Mouse (Mus musculus): ENCODE results near the gene Slc16a10.

GRCm38 (mm10) chr10:40135807-40136778 is 6.0 kb downstream of the Slc16a10 start:
- TF ChIP-seq MXI1 (IDR thresholded peaks at IDR 0.05; ENCODE audit: low read depth, low read length) (no peak), JUND (conservative IDR thresholded peaks at IDR 0.05; ENCODE audit: low read depth, low read length) (no peak), NELFE (IDR thresholded peaks at IDR 0.05; ENCODE audit: low read depth, low read length) (no peak), CTCF (conservative IDR thresholded peaks at IDR 0.05 in 1 of 2, IDR thresholded peaks at IDR 0.05 in 1 of 2; ENCODE audit: low read depth in 2 of 2, low read length in 2 of 2) (peak in 1 of 2 experiments; percentile 65; a peak in 2 of 4 replicates), MAX (IDR thresholded peaks at IDR 0.05; ENCODE audit: low read length) (no peak), TBP (conservative IDR thresholded peaks at IDR 0.05; ENCODE audit: low read depth, low read length) (no peak), ZMIZ1 (IDR thresholded peaks at IDR 0.05; ENCODE audit: low read depth, low read length) (no peak), POLR2A (IDR thresholded peaks at IDR 0.05; ENCODE audit: low read depth, low read length) (no peak), MEF2A (IDR thresholded peaks at IDR 0.05; ENCODE audit: borderline replicate concordance, low read depth, low read length) (no peak), ETS1 (conservative IDR thresholded peaks at IDR 0.05; ENCODE audit: low read depth, low read length) (no peak), MAFK (IDR thresholded peaks at IDR 0.05; ENCODE audit: insufficient replicate concordance, low read length) (no peak), ZKSCAN1 (IDR thresholded peaks at IDR 0.05; ENCODE audit: borderline replicate concordance, low read depth, low read length) (no peak)

Data from CH12.LX (cell line).